Mouse (Mus musculus): ENCODE data around the gene Gm8332.
"Not testable (repeated sequence)": the region's sequence is repeated elsewhere in the genome, so short reads cannot be mapped to it uniquely, and the experiment has no call there.

Gm8332 gene

GRCm38 (mm10) chr12:88250000-88250399, at the start of gene Gm8332:
Gene Gm8332 (minus strand): TSS chr12:88250100.
- DNase-seq (ENCODE audit: low read depth): not testable (repeated sequence)

DNA sequence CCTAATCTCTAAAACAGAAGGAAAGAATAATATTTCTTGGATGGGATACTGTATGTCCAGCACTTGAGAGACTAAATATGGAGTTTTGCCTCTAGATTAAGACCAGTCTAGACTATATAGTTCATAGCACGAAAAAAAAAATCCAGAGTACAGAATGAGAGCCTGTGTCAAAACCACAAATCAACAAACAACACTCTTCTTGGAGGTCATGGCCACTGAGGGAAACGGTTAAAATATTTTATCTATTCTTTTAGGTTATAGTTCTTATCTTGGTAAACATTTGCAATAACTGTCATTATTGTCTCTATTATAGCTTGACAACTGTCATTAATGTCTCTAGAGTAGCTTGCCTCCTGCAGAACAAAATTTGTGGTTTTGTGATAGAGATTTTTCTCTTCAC, 47.3 kb upstream of the Gm8332 start:
- not testable (repeated sequence) for DNase-seq (ENCODE audit: low read depth)

DNA sequence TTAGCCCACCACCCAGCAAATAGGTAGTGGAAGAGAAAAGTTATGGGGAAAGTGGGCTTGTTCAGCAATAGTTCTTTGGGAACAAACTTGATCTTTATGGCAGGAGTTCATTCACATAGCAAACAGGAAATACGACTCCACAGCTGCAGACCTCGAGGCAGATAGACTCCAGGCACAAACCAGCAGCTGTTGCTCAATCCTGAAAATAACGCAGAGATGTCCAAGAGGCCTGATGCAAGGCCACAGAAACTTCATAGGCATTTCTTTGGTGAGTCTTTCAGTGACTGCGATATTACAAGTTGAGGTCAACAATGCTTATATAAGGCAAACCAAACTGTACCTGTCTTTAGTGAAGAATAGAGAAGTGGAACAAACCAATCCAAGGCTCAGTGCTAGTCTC, 43.2 kb upstream of the Gm8332 start:
- not testable (repeated sequence) for DNase-seq (ENCODE audit: low read depth)

- DNase-seq (ENCODE audit: low read depth): not testable (repeated sequence)
Measured at GRCm38 (mm10) chr12:88285224-88285623, 35.3 kb upstream of the Gm8332 start.

DNA sequence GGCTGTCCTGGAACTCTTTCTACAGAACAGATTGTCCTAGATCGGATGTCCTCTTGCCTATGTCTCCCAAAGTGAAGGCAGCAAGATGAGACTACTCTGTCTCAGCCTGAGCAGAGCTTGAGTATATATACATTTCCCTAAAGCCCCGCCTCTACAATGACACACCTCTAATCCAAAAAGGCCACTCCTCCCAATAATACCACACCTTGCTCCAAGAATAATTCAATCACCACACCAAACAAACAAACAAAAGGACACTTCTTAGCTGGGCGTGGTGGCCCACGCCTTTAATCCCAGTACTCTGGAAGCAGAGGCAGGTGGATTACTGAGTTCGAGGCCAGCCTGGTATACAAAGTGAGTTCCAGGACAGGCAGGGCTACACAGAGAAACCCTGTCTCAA, 24.5 kb upstream of the Gm8332 start, which contains the start of gene Gm5662:
TSS of gene Gm5662 (minus strand) at position 101 of the 400 bp plus-strand sequence.
- not testable (repeated sequence) for DNase-seq (ENCODE audit: low read depth)

DNA sequence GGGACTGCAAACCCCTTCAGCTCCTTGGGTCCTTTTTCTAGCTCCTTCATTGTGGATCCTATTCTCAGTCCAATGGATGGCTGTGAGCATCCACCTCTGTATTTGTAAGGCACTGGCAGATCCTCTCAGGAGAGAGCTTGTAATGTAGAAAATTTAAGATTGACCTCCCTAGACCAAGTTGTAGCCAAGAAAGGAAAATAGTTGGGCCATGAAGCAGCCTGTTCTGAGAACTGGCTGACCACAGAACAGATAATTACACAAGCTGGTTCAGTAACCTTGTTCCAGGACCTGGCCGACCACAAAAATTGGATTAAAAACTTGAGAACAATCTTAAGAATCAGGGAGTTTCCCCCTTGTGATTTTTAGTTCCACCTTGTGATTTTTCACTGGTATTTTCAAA, 7.3 kb upstream of the Gm8332 start:
- no peak for DNase-seq (ENCODE audit: low read depth)

- not testable (repeated sequence) for DNase-seq (ENCODE audit: low read depth)
Measured at GRCm38 (mm10) chr12:88255917-88256316, 6.0 kb upstream of the Gm8332 start.

DNA sequence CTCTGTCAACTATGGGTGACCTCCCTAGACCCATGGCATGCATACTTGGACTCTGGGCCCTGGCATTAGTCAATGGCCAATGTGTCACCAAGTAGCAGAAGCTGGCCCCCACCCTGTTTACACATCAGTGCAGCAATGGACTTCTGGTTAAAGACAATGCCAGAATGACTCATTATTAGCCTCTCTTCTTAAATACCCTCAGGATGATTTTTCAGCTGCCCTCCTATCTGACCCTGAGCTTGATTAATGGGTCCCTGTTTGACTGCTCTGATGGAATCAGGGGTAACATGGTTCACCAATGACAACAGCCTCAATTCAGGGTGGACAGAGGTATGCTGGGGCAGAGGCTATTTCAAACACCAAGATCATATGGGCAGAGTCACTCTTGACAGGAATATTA, 4.1 kb downstream of the Gm8332 start:
- DNase-seq (ENCODE audit: low read depth): not testable (repeated sequence)

- DNase-seq (ENCODE audit: low read depth): not testable (repeated sequence)
Measured at GRCm38 (mm10) chr12:88242940-88243339, 7.0 kb downstream of the Gm8332 start.

DNA sequence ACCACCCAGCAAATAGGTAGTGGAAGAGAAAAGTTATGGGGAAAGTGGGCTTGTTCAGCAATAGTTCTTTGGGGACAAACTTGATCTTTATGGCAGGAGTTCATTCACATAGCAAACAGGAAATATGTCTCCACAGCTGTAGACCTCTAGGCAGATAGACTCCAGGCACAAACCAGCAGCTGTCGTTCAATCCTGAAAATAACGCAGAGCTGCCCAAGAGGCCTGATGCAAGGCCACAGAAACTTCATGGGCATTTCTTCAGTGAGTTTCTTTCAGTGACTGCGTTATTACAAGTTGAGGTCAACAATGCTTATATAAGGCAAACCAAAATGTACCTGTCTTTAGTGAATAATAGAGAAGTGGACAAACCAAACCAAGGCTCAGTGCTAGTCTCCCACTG, 30.5 kb downstream of the Gm8332 start:
- DNase-seq (ENCODE audit: low read depth): no peak

DNA sequence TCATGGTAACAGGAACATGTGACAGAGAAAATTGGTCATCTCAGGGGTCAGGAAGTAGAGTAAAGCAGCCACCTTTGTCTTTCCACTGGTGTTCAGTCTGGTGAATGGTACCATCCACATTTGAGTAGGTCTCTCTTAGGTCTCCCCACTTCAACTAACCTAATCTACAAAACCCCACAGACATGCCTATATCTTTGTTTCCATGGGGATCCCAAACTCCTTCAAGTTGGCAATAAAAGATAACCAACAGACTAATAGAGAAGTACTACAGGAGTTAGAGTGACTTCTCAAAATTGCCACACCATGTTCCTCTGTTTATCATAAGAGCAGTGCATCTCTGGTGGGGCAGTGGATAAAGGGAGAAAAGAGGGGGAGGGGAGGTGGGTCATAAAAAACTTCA, 31.8 kb downstream of the Gm8332 start:
- DNase-seq (ENCODE audit: low read depth): not testable (repeated sequence)

DNA sequence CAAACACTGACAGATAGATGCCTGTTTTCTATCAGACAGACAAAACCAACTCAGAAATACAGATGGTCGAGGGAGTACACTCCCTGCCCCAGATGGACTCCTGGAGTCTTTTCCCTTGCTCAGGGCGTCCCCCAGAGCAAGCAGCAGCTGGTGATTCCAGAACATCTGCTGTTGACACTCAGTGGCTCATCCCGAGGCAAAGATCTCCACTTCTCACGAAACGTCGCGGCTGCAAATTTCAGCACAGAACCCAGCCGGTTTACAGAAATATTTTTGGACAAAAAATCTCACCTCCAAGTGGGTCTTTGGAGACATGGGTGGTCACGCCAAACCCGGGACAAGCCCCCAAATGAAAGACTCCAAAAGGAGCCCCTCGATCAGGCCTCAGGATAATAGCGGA, 35.3 kb downstream of the Gm8332 start:
- no peak for DNase-seq (ENCODE audit: low read depth)

- not testable (repeated sequence) for DNase-seq (ENCODE audit: low read depth)
Measured at GRCm38 (mm10) chr12:88211458-88211857, 38.4 kb downstream of the Gm8332 start.

DNA sequence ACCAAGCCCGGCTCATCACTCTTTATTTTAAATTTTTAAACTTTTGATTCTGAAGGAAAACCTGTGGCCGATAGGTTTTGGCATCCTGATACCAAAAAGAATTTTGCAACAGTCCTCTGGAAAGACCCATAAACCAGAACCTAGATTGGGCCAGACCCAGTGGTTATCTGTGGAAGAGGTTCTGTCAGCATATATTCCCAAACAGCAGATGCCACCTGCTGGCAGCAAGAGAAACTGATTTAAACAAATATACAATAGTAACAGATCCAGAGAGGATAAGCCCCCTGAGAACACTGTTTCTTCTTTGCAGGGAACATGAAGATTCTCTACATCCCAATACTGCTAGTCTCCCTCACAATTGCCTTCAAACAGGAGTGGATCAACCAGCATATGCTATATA, 47.0 kb downstream of the Gm8332 start:
- DNase-seq (ENCODE audit: low read depth): no peak
